Mouse (Mus musculus): Measurements from ENCODE around the gene Dennd6b. TPM values are rescaled to one million over a fixed set of nuclear protein-coding genes. Genes with fewer than 3 reads are reported as not detected.

Dennd6b gene
- total and polyA plus RNA-seq, 3 experiments = 6.1 to 11.4 TPM; not detected in 1

- no peaks in the 10 kb centered on the region for H3K79me2 ChIP-seq (ENCODE audit: control insufficient read depth, insufficient read depth, low read length, poor library complexity)
- H3K27ac ChIP-seq (ENCODE audit: control insufficient read depth, low read depth, low read length) = no peak overlapping the region
- peaks cover 12 to 14% of the 10 kb centered on the region in 2 experiments for H3K4me1 ChIP-seq (ENCODE audit: control insufficient read depth in 1 of 2, insufficient read depth in 2 of 2, low read length in 2 of 2)
- no peaks in the 10 kb centered on the region for H3K27me3 ChIP-seq (ENCODE audit: control insufficient read depth in 1 of 2, insufficient read depth in 2 of 2, low read length in 2 of 2)
- peaks cover 4 to 12% of the 10 kb centered on the region in 2 experiments; a peak in 3 of 4 replicates for H3K36me3 ChIP-seq (ENCODE audit: control insufficient read depth in 1 of 2, insufficient read depth in 2 of 2, low read length in 2 of 2)
- H3K9me3 ChIP-seq (replicated peaks; ENCODE audit: insufficient read depth, low read length) = no peaks in the 10 kb centered on the region
- DNase-seq (ENCODE audit: low read depth, low spot score) = peak; percentile 32
- TF ChIP-seq HCFC1 (IDR thresholded peaks at IDR 0.05; ENCODE audit: low read depth, low read length) (no peak), POLR2AphosphoS2 (IDR thresholded peaks at IDR 0.05; ENCODE audit: low read length) (no peak), RAD21 (IDR thresholded peaks at IDR 0.05; ENCODE audit: low read depth, low read length) (peak; percentile 19), SMC3 (IDR thresholded peaks at IDR 0.05; ENCODE audit: low read depth, low read length) (peak; percentile 26; the same call in 1 of the 2 replicates), POLR2AphosphoS5 (IDR thresholded peaks at IDR 0.05; ENCODE audit: borderline replicate concordance, low read depth, low read length) (no peak), MAX (IDR thresholded peaks at IDR 0.05; ENCODE audit: low read length) (no peak), NRF1 (IDR thresholded peaks at IDR 0.05; ENCODE audit: insufficient read depth, low read depth, low read length, poor library complexity, severe bottlenecking) (no peak), TAL1 (IDR thresholded peaks at IDR 0.05; ENCODE audit: low read length) (no peak), CTCF (IDR thresholded peaks at IDR 0.05 in 2 of 3, conservative IDR thresholded peaks at IDR 0.05 in 1 of 3; ENCODE audit: control insufficient read depth in 1 of 3, insufficient read depth in 1 of 3, low read depth in 2 of 3, low read length in 3 of 3, poor library complexity in 1 of 3, severe bottlenecking in 1 of 3) (peak in 2 of 3 experiments; percentile 12 to 41; a peak in 3 of 6 replicates), GATA1 (IDR thresholded peaks at IDR 0.05; ENCODE audit: low read depth, low read length) (no peak), UBTF (IDR thresholded peaks at IDR 0.05; ENCODE audit: borderline replicate concordance, insufficient read depth, low read depth, low read length) (no peak), ZMIZ1 (IDR thresholded peaks at IDR 0.05; ENCODE audit: low read depth, low read length) (no peak), ETS1 (IDR thresholded peaks at IDR 0.05; ENCODE audit: low read depth, low read length) (no peak), GABPA (IDR thresholded peaks at IDR 0.05; ENCODE audit: low read depth, low read length) (no peak)
- no peak overlapping the region for H3K9ac ChIP-seq (ENCODE audit: control insufficient read depth, low read depth, low read length, poor library complexity, severe bottlenecking)
- H3K4me3 ChIP-seq (ENCODE audit: control insufficient read depth in 1 of 2, insufficient read depth in 1 of 2, low read depth in 2 of 2, low read length in 2 of 2) = no peak overlapping the region
Measured at GRCm38 (mm10) chr15:89241025-89241424, 44.7 kb upstream of the Dennd6b start.

GRCm38 (mm10) chr15:89239751-89240392 is 43.6 kb upstream of the Dennd6b start:
- Histone ChIP-seq H3K79me2 (ENCODE audit: control insufficient read depth, insufficient read depth, low read length, poor library complexity) (no peaks in the 10 kb centered on the region), H3K27me3 (ENCODE audit: control insufficient read depth in 1 of 2, insufficient read depth in 2 of 2, low read length in 2 of 2) (no peaks in the 10 kb centered on the region), H3K27ac (ENCODE audit: control insufficient read depth, low read depth, low read length) (peak overlapping the region; percentile 78), H3K4me3 (ENCODE audit: control insufficient read depth in 1 of 2, insufficient read depth in 1 of 2, low read depth in 2 of 2, low read length in 2 of 2) (peak overlapping the region; percentile 39 to 45), H3K9me3 (replicated peaks; ENCODE audit: insufficient read depth, low read length) (no peaks in the 10 kb centered on the region), H3K9ac (ENCODE audit: control insufficient read depth, low read depth, low read length, poor library complexity, severe bottlenecking) (peak overlapping the region; percentile 70), H3K36me3 (ENCODE audit: control insufficient read depth in 1 of 2, insufficient read depth in 2 of 2, low read length in 2 of 2) (peaks cover 4 to 12% of the 10 kb centered on the region in 2 experiments; a peak in 3 of 4 replicates), H3K4me1 (ENCODE audit: control insufficient read depth in 1 of 2, insufficient read depth in 2 of 2, low read length in 2 of 2) (peaks cover 12 to 14% of the 10 kb centered on the region in 2 experiments)
- peak; percentile 83 for DNase-seq (ENCODE audit: low read depth, low spot score)
- TF ChIP-seq EP300 (IDR thresholded peaks at IDR 0.05; ENCODE audit: low read depth in 1 of 2, low read length in 2 of 2) (0 out of 4 replicates have a peak, but pooled peaks of 1 of the 2 experiments have one; percentile 26), CHD1 (IDR thresholded peaks at IDR 0.05; ENCODE audit: low read depth, low read length) (no peak), CTCF (IDR thresholded peaks at IDR 0.05 in 2 of 3, conservative IDR thresholded peaks at IDR 0.05 in 1 of 3; ENCODE audit: control insufficient read depth in 1 of 3, insufficient read depth in 1 of 3, low read depth in 2 of 3, low read length in 3 of 3, poor library complexity in 1 of 3, severe bottlenecking in 1 of 3) (peak in 2 of 3 experiments; percentile 14 to 21; a peak in 2 of 6 replicates), TBP (IDR thresholded peaks at IDR 0.05; ENCODE audit: low read depth, low read length) (peak; percentile 49; the same call in 1 of the 2 replicates), POLR2A (IDR thresholded peaks at IDR 0.05; ENCODE audit: control insufficient read depth in 1 of 2, insufficient read depth in 1 of 2, low read depth in 1 of 2, low read length in 2 of 2, poor library complexity in 1 of 2) (peak in 1 of 2 experiments; percentile 32; a peak in 1 of 4 replicates)

All from MEL (cell line).